ENCODE assay signal across 8 mouse cellular contexts in the genomic region with DNA sequence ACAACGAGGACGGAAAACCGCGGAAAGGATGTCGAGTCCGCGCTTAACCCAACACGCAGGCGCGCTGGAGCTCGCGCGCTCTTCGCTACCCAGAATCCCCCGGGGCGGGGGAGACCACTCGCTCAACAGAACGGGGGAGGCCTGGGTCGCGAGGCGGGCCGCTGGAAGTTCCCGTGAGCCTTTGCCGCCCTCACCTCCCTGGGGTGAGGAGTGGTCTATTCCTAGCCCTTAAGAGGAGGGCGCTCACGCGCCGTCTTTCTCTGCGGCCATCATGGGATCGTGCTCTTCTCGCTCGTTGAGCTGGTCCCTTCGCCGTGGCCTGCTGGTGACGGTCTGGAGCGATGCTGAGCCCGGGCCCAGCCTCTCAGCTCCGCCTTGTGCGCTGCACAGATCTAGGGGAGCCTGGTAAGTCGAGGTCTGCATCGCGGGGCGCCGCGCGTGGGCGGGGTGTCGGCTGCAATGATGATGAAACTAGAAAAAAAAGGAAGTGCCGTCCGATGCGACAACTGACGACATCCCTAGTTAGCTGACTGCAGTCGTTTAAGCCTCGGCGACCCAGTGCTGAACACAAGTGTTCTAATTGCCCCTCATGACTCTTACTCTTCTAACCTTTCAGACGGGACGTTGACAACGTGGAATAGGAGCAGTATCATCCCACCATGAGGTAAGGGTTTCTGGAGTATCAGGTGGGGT. TPM values are rescaled to one million over a fixed set of nuclear protein-coding genes. Genes with fewer than 3 reads are reported as not detected.
DNase-seq lines count a peak whose midpoint lies in the region; ATAC-seq and TF ChIP-seq lines count a peak whose summit lies in the region.

No protein-coding gene starts in this region.

- ATAC-seq in erythroblast, adult 5-6 weeks (replicated peaks; ENCODE audit: low FRiP score, poor library complexity, severe bottlenecking), result peak; percentile 84
- peak; percentile 89 for ATAC-seq in heart, embryonic 11.5 days (replicated peaks; ENCODE audit: insufficient number of reproducible peaks, low FRiP score, low TSS enrichment)
- ATAC-seq in kidney, embryonic 16.5 days (ENCODE audit: low FRiP score, low TSS enrichment), result peak; percentile 96

- peak overlapping the region; percentile 20 for H3ac ChIP-seq in myocyte (ENCODE audit: control insufficient read depth, insufficient read length)

- H3K9me3 ChIP-seq in heart, embryonic 11.5 days (replicated peaks; ENCODE audit: control insufficient read depth, low read length), result no peaks in the 10 kb centered on the region
- no peaks in the 10 kb centered on the region for H3K9me3 ChIP-seq in kidney, embryonic 16.5 days (ENCODE audit: low read length)

- H3K4me3 ChIP-seq in heart, embryonic 11.5 days (ENCODE audit: low read depth, low read length), result peak overlapping the region; percentile 82
- peak overlapping the region; percentile 92 for H3K4me3 ChIP-seq in kidney, embryonic 16.5 days (ENCODE audit: low read length)
- peak overlapping the region; percentile 96 for H3K4me3 ChIP-seq in liver, adult 2 months (ENCODE audit: insufficient read depth, low read depth, low read length)
- peak overlapping the region; percentile 100 for H3K4me3 ChIP-seq in myocyte

- H3K9ac ChIP-seq in heart, embryonic 11.5 days (ENCODE audit: low read depth, low read length), result peak overlapping the region; percentile 99
- peak overlapping the region; percentile 96 for H3K9ac ChIP-seq in kidney, embryonic 16.5 days (replicated peaks; ENCODE audit: low read length)
- H3K9ac ChIP-seq in liver, adult 2 months (ENCODE audit: low read depth, low read length), result peak overlapping the region; percentile 92

- under 1% methylated on average over 58 of the region's 58 CpGs for WGBS in heart, embryonic 11.5 days (ENCODE audit: insufficient replicate concordance)
- under 1% methylated on average over 58 of the region's 58 CpGs for WGBS in kidney, embryonic 16.5 days
- WGBS in liver, adult 2 months, result under 1% methylated on average over 58 of the region's 58 CpGs

- H3K4me2 ChIP-seq in heart, embryonic 11.5 days, result peak overlapping the region; percentile 86
- peak overlapping the region; percentile 62 for H3K4me2 ChIP-seq in kidney, embryonic 16.5 days (replicated peaks; ENCODE audit: low read depth, low read length)
- H3K4me2 ChIP-seq in myocyte (ENCODE audit: low read depth), result peak overlapping the region; percentile 90

- no peaks in the 10 kb centered on the region; the same call in 1 of the 2 replicates for H3K79me2 ChIP-seq in liver, adult 2 months (ENCODE audit: control insufficient read depth, insufficient read depth, low read length)
- H3K79me2 ChIP-seq in myocyte (ENCODE audit: control insufficient read depth, insufficient read depth), result peaks cover 25% of the 10 kb centered on the region

- TF ChIP-seq CTCF in liver, adult 2 months (IDR thresholded peaks at IDR 0.05; ENCODE audit: low read depth, low read length), result no peak

- peaks cover 16% of the 10 kb centered on the region for H3K36me3 ChIP-seq in heart, embryonic 11.5 days (ENCODE audit: control insufficient read depth, insufficient read depth, low read length)
- H3K36me3 ChIP-seq in kidney, embryonic 16.5 days (ENCODE audit: insufficient read depth, low read length), result peaks cover 40% of the 10 kb centered on the region
- H3K36me3 ChIP-seq in liver, adult 2 months (ENCODE audit: control insufficient read depth, insufficient read depth, low read length), result peaks cover 34% of the 10 kb centered on the region
- peaks cover 42% of the 10 kb centered on the region for H3K36me3 ChIP-seq in myocyte (ENCODE audit: control insufficient read depth, insufficient read depth)
- H3K36me3 ChIP-seq in splenic B cell, adult 2 months (ENCODE audit: control insufficient read depth, insufficient read depth, low read length, poor library complexity, severe bottlenecking), result peaks cover 26% of the 10 kb centered on the region

- peak; percentile 99 for TF ChIP-seq POLR2A in liver, adult 2 months (IDR thresholded peaks at IDR 0.05; ENCODE audit: extremely low read depth, insufficient read depth, low read length)
- peak; percentile 98 for TF ChIP-seq POLR2A in myocyte (IDR thresholded peaks at IDR 0.05; ENCODE audit: insufficient read length, low read depth)

- H3K27ac ChIP-seq in heart, embryonic 11.5 days (ENCODE audit: low read depth, low read length), result peak overlapping the region; percentile 95
- H3K27ac ChIP-seq in kidney, embryonic 16.5 days (ENCODE audit: low read length), result peak overlapping the region; percentile 93
- H3K27ac ChIP-seq in liver, adult 2 months (replicated peaks; ENCODE audit: insufficient read depth, low read depth, low read length), result peak overlapping the region; percentile 87

- DNase-seq in B cell, adult 2 months, result peak; percentile 96 to 97
- peak; percentile 99 for DNase-seq in brain, adult 2 months (ENCODE audit: low read depth, low spot score)
- peak; percentile 88 for DNase-seq in liver, adult 2 months (ENCODE audit: extremely low read depth, low read depth, low spot score)
- peak; percentile 98 for DNase-seq in splenic B cell, adult 2 months (ENCODE audit: low read depth, low spot score)

- H3K27me3 ChIP-seq in heart, embryonic 11.5 days (ENCODE audit: control insufficient read depth, insufficient read depth, low read length), result no peaks in the 10 kb centered on the region
- H3K27me3 ChIP-seq in kidney, embryonic 16.5 days (ENCODE audit: insufficient read depth, low read length), result no peaks in the 10 kb centered on the region
- H3K27me3 ChIP-seq in liver, adult 2 months (ENCODE audit: control insufficient read depth, insufficient read depth, low read length), result no peaks in the 10 kb centered on the region
- H3K27me3 ChIP-seq in myocyte (ENCODE audit: control insufficient read depth, insufficient read depth, insufficient read length), result no peaks in the 10 kb centered on the region
- H3K27me3 ChIP-seq in splenic B cell, adult 2 months (ENCODE audit: control insufficient read depth, insufficient read depth, low read length, poor library complexity, severe bottlenecking), result no peaks in the 10 kb centered on the region

- peaks cover 17% of the 10 kb centered on the region for H3K4me1 ChIP-seq in heart, embryonic 11.5 days (ENCODE audit: control insufficient read depth, insufficient read depth, low read length)
- H3K4me1 ChIP-seq in kidney, embryonic 16.5 days (ENCODE audit: insufficient read depth, low read length), result peaks cover 25% of the 10 kb centered on the region
- H3K4me1 ChIP-seq in liver, adult 2 months (ENCODE audit: control insufficient read depth, insufficient read depth, low read length), result peaks cover 6% of the 10 kb centered on the region

TF ChIP-seq in myocyte, 11 proteins besides CTCF, POLR2A, EP300 and RAD21 (continues in another document):
- peak; percentile 2 for TF ChIP-seq USF1 (IDR thresholded peaks at IDR 0.05; ENCODE audit: low read depth)
- peak; percentile 99 for TF ChIP-seq POLR2AphosphoS2 (IDR thresholded peaks at IDR 0.05; ENCODE audit: insufficient read length, low read depth)
- TF ChIP-seq MYOG (IDR thresholded peaks at IDR 0.05; ENCODE audit: control insufficient read depth in 1 of 3, insufficient read depth in 1 of 3, insufficient read length in 2 of 3, low read depth in 2 of 3), result peak in 1 of 3 experiments; percentile 6
- peak; percentile 13 for TF ChIP-seq TCF3 (IDR thresholded peaks at IDR 0.05; ENCODE audit: insufficient read length, low read depth)
- TF ChIP-seq CEBPB (IDR thresholded peaks at IDR 0.05; ENCODE audit: insufficient read depth, poor library complexity, severe bottlenecking), result no peak
- TF ChIP-seq MAX (IDR thresholded peaks at IDR 0.05; ENCODE audit: low read depth), result peak; percentile 28
- TF ChIP-seq MYOD1 (IDR thresholded peaks at IDR 0.05; ENCODE audit: control insufficient read depth in 1 of 3, insufficient read length in 2 of 3, low read depth in 2 of 3), result peak in 1 of 3 experiments; percentile 25
- TF ChIP-seq REST (IDR thresholded peaks at IDR 0.05; ENCODE audit: insufficient read depth, insufficient read length), result no peak
- TF ChIP-seq SRF (IDR thresholded peaks at IDR 0.05; ENCODE audit: control insufficient read depth, insufficient read length, low read depth), result peak; percentile 66

RNA-seq across cellular contexts. Expression of a gene that starts 28.5 kb away (rescaled TPM):
- total RNA-seq in erythroblast, adult 5-6 weeks (2015; ENCODE audit: low replicate concordance), result 2.3 and 4.2 TPM in 2 replicates
- 6.8 and 7.7 TPM in 2 replicates for total RNA-seq in erythroblast, adult 5-6 weeks (2017; ENCODE audit: low replicate concordance)
- polyA plus RNA-seq in heart, embryonic 11.5 days (2014; fragmentation: Nextera tagmentation; extraction: Ambion mirVana), result 4.1 and 4.4 TPM in 2 replicates
- polyA plus RNA-seq in kidney, embryonic 16.5 days (2015; fragmentation: Nextera tagmentation; extraction: Ambion mirVana), result 4.6 and 6.6 TPM in 2 replicates
- 0.83 and 2.1 TPM in 2 replicates for total RNA-seq in liver, adult 2 months (2014; rRNA removed)
- polyA plus RNA-seq in liver, adult 2 months (2012; rRNA removed), result 0.57 and 1.7 TPM in 2 replicates
- polyA plus RNA-seq in myocyte (2012; fragmentation: generic; extraction: Trizol), result 5.4 TPM

RNA-seq across cellular contexts. Expression of a gene that starts 45.6 kb away (rescaled TPM):
- total RNA-seq in erythroblast, adult 5-6 weeks (2015; ENCODE audit: low replicate concordance), result not detected in 2 replicates
- total RNA-seq in erythroblast, adult 5-6 weeks (2017; ENCODE audit: low replicate concordance), result 0.84 and 1.5 TPM in 2 replicates
- 14.3 and 16.2 TPM in 2 replicates for polyA plus RNA-seq in heart, embryonic 11.5 days (2014; fragmentation: Nextera tagmentation; extraction: Ambion mirVana)
- 13.8 and 15.6 TPM in 2 replicates for polyA plus RNA-seq in kidney, embryonic 16.5 days (2015; fragmentation: Nextera tagmentation; extraction: Ambion mirVana)
- total RNA-seq in liver, adult 2 months (2014; rRNA removed), result 0.40 and 0.55 TPM in 2 replicates
- 0.66 and 1.1 TPM in 2 replicates for polyA plus RNA-seq in liver, adult 2 months (2012; rRNA removed)
- 19.5 TPM for polyA plus RNA-seq in myocyte (2012; fragmentation: generic; extraction: Trizol)

RNA-seq across cellular contexts. Expression of a gene that starts 45.7 kb away (rescaled TPM):
- 1.3 and 1.5 TPM in 2 replicates for total RNA-seq in erythroblast, adult 5-6 weeks (2015; ENCODE audit: low replicate concordance)
- 2.8 TPM in 1 of 2 replicates, not detected in the other for total RNA-seq in erythroblast, adult 5-6 weeks (2017; ENCODE audit: low replicate concordance)
- 45.0 and 47.6 TPM in 2 replicates for polyA plus RNA-seq in heart, embryonic 11.5 days (2014; fragmentation: Nextera tagmentation; extraction: Ambion mirVana)
- polyA plus RNA-seq in kidney, embryonic 16.5 days (2015; fragmentation: Nextera tagmentation; extraction: Ambion mirVana), result 66.2 and 68.1 TPM in 2 replicates
- 2.6 and 5.0 TPM in 2 replicates for total RNA-seq in liver, adult 2 months (2014; rRNA removed)
- polyA plus RNA-seq in liver, adult 2 months (2012; rRNA removed), result 2.2 and 3.6 TPM in 2 replicates
- polyA plus RNA-seq in myocyte (2012; fragmentation: generic; extraction: Trizol), result 29.2 TPM

RNA-seq across cellular contexts. Expression of a gene that starts 51.8 kb away (rescaled TPM):
- 1,189 and 1,264 TPM in 2 replicates for total RNA-seq in erythroblast, adult 5-6 weeks (2015; ENCODE audit: low replicate concordance)
- total RNA-seq in erythroblast, adult 5-6 weeks (2017; ENCODE audit: low replicate concordance), result 1,425 and 1,690 TPM in 2 replicates
- polyA plus RNA-seq in heart, embryonic 11.5 days (2014; fragmentation: Nextera tagmentation; extraction: Ambion mirVana), result 2,677 and 2,901 TPM in 2 replicates
- polyA plus RNA-seq in kidney, embryonic 16.5 days (2015; fragmentation: Nextera tagmentation; extraction: Ambion mirVana), result 3,284 and 3,391 TPM in 2 replicates
- 621 and 698 TPM in 2 replicates for total RNA-seq in liver, adult 2 months (2014; rRNA removed)
- 644 and 809 TPM in 2 replicates for polyA plus RNA-seq in liver, adult 2 months (2012; rRNA removed)
- 2,028 TPM for polyA plus RNA-seq in myocyte (2012; fragmentation: generic; extraction: Trizol)

Comparison
In these comparisons a context has a peak if more than half of its experiments do, and no peak if none do; other contexts are left out.
1. Peak in every context shown above with its lines: DNase-seq, ATAC-seq, H3K4me3 ChIP-seq and H3K27ac ChIP-seq.